Mouse (Mus musculus): ENCODE data around the gene Ankrd65.

GRCm38 (mm10) chr4:155846871-155847578, 56.8 kb downstream of the Ankrd65 start, which contains the start of gene Dvl1:
- TF ChIP-seq CTCF (IDR thresholded peaks at IDR 0.05) (peak; percentile 64), EP300 (IDR thresholded peaks at IDR 0.05; ENCODE audit: insufficient read depth, low read depth, low read length) (0 out of 2 replicates have a peak, but pooled peaks have one; percentile 33), POLR2A (IDR thresholded peaks at IDR 0.05; ENCODE audit: insufficient read depth, low read depth, low read length) (peak; percentile 95)

Measured in heart, adult 2 months (tissue).